Mouse (Mus musculus) heart, adult 2 months (tissue): Measurements from ENCODE around the gene Atp2a2. TPM values are rescaled to one million over a fixed set of nuclear protein-coding genes. Genes with fewer than 3 reads are reported as not detected.

Source experiments
- DNase-seq, 2 experiments: peaks; one replicate each; pipeline ENCODE4 v3.0.0; 2021
- H3K27ac ChIP-seq: fragments of 200-600 bp; 2 replicates; pipeline ENCODE4 v1.8.1; 2022
- H3K27me3 ChIP-seq: fragments of 200-500 bp; 2 replicates; pipeline ENCODE4 v1.6.1; 2012; ENCODE audit warnings: mild to moderate bottlenecking, low read length, inconsistent platforms, mixed read lengths; ENCODE audit not compliant: control insufficient read depth, insufficient read depth
- H3K36me3 ChIP-seq: fragments of 200-500 bp; 2 replicates; pipeline ENCODE4 v1.6.1; 2012; ENCODE audit warnings: low read length, inconsistent platforms; ENCODE audit not compliant: control insufficient read depth, insufficient read depth
- H3K4me1 ChIP-seq: fragments of 200-500 bp; 2 replicates; pipeline ENCODE4 v1.6.1; 2011; ENCODE audit warnings: low read length; ENCODE audit not compliant: control insufficient read depth, insufficient read depth
- H3K4me3 ChIP-seq: fragments of 200-600 bp; 2 replicates; pipeline ENCODE4 v1.8.1; 2022
- H3K79me2 ChIP-seq: fragments of 200-500 bp; replicated peaks from 2 replicates; pipeline ENCODE4 v1.6.1; 2012; ENCODE audit warnings: mild to moderate bottlenecking, inconsistent platforms, low read length, moderate library complexity, mixed read lengths; ENCODE audit not compliant: control insufficient read depth, insufficient read depth
- H3K9ac ChIP-seq: fragments of 200-500 bp; 2 replicates; pipeline ENCODE4 v1.6.1; 2012; ENCODE audit warnings: low read depth, mild to moderate bottlenecking, control low read depth, inconsistent platforms, low read length, mixed read lengths
- CTCF ChIP-seq: fragments of 200-600 bp; IDR thresholded peaks from 2 replicates; pipeline ENCODE4 v1.8.1; 2022; ENCODE audit warnings: antibody characterized with exemption, mild to moderate bottlenecking, moderate library complexity
- EP300 ChIP-seq: fragments of 200-500 bp; IDR thresholded peaks from 2 replicates; pipeline ENCODE4 v1.6.1; 2011; ENCODE audit warnings: low read depth, low read length, control low read depth; ENCODE audit not compliant: insufficient read depth
- POLR2A ChIP-seq: fragments of 200-500 bp; IDR thresholded peaks from 2 replicates; pipeline ENCODE4 v1.6.1; 2011; ENCODE audit warnings: mild to moderate bottlenecking, low read depth, low read length, control low read depth; ENCODE audit not compliant: insufficient read depth
- WGBS: fragments of 180-500 bp; shearing (Covaris S2); methylation state at CpG from one replicate; pipeline ENCODE4 v1.1.7; 2018; 5-methylcytosine and 5-hydroxymethylcytosine counted together
- intact Hi-C: fragments of 180-260 bp; cut with DNase I; formaldehyde crosslinking; loops from one replicate; pipeline ENCODE4 v1.15.1; 2025
- polyA plus RNA-seq: library from polyadenylated mRNA; depleted of rRNA; stranded (reverse); fragments of >200 nt; gene quantifications from 2 replicates; pipeline ENCODE4 v1.2.3, GENCODE M21; 2012
- total RNA-seq, 2 experiments: library from RNA; stranded (reverse); gene quantifications; 2 replicates each; pipeline ENCODE4 v1.2.3; 2021

Gene Atp2a2
- total and polyA plus RNA-seq, 3 experiments = 3,546 to 13,259 (median 11,796) TPM

GRCm38 (mm10) chr5:122525238-122525931 lies 23.4 kb upstream of the Atp2a2 start:
- WGBS = 40% methylated on average over 14 of the region's 14 CpGs
- TF ChIP-seq CTCF = no peak
- TF ChIP-seq POLR2A = 0 out of 2 replicates have a peak, but pooled peaks have one; percentile 45
- Histone ChIP-seq H3K4me3 (peak overlapping the region; percentile 6; the same call in 1 of the 2 replicates), H3K4me1 (peaks cover 22% of the 10 kb centered on the region), H3K9ac (peak overlapping the region; percentile 58), H3K27ac (peak overlapping the region; percentile 88), H3K27me3 (no peaks in the 10 kb centered on the region), H3K36me3 (no peaks in the 10 kb centered on the region), H3K79me2 (no peaks in the 10 kb centered on the region)
- peak; percentile 58 for DNase-seq
- intact Hi-C loops = loop anchor here (2.0 to 5.0 kb wide), 2 partner anchors 15 to 37 kb away; no protein-coding TSS in a partner anchor

- WGBS = 49% methylated on average over 4 of the region's 4 CpGs
- intact Hi-C loops = loop anchor here (2.0 to 5.0 kb wide), 2 partner anchors 14 to 37 kb away; no protein-coding TSS in a partner anchor
- H3K4me3 ChIP-seq = no peak overlapping the region
- H3K4me1 ChIP-seq = peaks cover 22% of the 10 kb centered on the region
- no peaks in the 10 kb centered on the region for H3K27me3 ChIP-seq
- TF ChIP-seq POLR2A (no peak), EP300 (no peak), CTCF (no peak)
- H3K9ac ChIP-seq = peak overlapping the region; percentile 58
- peak overlapping the region; percentile 88 for H3K27ac ChIP-seq
- H3K36me3 ChIP-seq = no peaks in the 10 kb centered on the region
- peak; percentile 45 to 55 for DNase-seq
- no peaks in the 10 kb centered on the region for H3K79me2 ChIP-seq
Measured at GRCm38 (mm10) chr5:122524854-122525237, 22.8 kb upstream of the Atp2a2 start.

GRCm38 (mm10) chr5:122524244-122524643 lies 22.2 kb upstream of the Atp2a2 start:
- intact Hi-C loops = loop anchor here (2.0 kb wide), 1 partner anchor 13 kb away; no protein-coding TSS in a partner anchor
- Histone ChIP-seq H3K27me3 (no peaks in the 10 kb centered on the region), H3K4me3 (no peak overlapping the region), H3K36me3 (no peaks in the 10 kb centered on the region), H3K4me1 (peaks cover 23% of the 10 kb centered on the region), H3K9ac (no peak overlapping the region), H3K79me2 (no peaks in the 10 kb centered on the region), H3K27ac (peak overlapping the region; percentile 88)
- 52% methylated on average over 3 of the region's 3 CpGs for WGBS
- DNase-seq = peak in 1 of 2 experiments; percentile 65
- TF ChIP-seq EP300 (peak; percentile 52; the same call in 1 of the 2 replicates), CTCF (no peak)

- 36% methylated on average over 3 of the region's 3 CpGs for WGBS
- no peak overlapping the region for H3K4me3 ChIP-seq
- no peaks in the 10 kb centered on the region for H3K79me2 ChIP-seq
- peaks cover 14% of the 10 kb centered on the region for H3K4me1 ChIP-seq
- TF ChIP-seq EP300 (peak; percentile 84), POLR2A (no peak), CTCF (no peak)
- intact Hi-C loops = no loop called here
- H3K36me3 ChIP-seq = no peaks in the 10 kb centered on the region
- DNase-seq = peak; percentile 56 to 74
- no peaks in the 10 kb centered on the region for H3K27me3 ChIP-seq
- peak overlapping the region; percentile 77 for H3K27ac ChIP-seq
- peak overlapping the region; percentile 37; the same call in 1 of the 2 replicates for H3K9ac ChIP-seq
Measured at GRCm38 (mm10) chr5:122521130-122521473, 19.1 kb upstream of the Atp2a2 start.

- Histone ChIP-seq H3K4me3 (no peak overlapping the region), H3K79me2 (no peaks in the 10 kb centered on the region), H3K9ac (no peak overlapping the region), H3K27me3 (no peaks in the 10 kb centered on the region), H3K4me1 (peaks cover 11% of the 10 kb centered on the region), H3K27ac (peak overlapping the region; percentile 89), H3K36me3 (no peaks in the 10 kb centered on the region)
- peak; percentile 33 for TF ChIP-seq CTCF
- TF ChIP-seq POLR2A = peak; percentile 69; the same call in 1 of the 2 replicates
- TF ChIP-seq EP300 = peak; percentile 44
- intact Hi-C loops = no loop called here
- DNase-seq = peak; percentile 64 to 75
- WGBS = 34% methylated on average over 23 of the region's 23 CpGs
Measured at GRCm38 (mm10) chr5:122520254-122521129, 18.5 kb upstream of the Atp2a2 start.
